Mouse (Mus musculus) spleen, postnatal 36 days (tissue): ENCODE results near the gene Cd2ap.
A peak's percentile ranks its signal among the peaks of the same experiment; 100 is the strongest.
"Not testable (repeated sequence)": the region's sequence is repeated elsewhere in the genome, so short reads cannot be mapped to it uniquely, and the experiment has no call there.

Source experiments
- DNase-seq, 2 experiments: peaks; one replicate each; pipeline ENCODE4 v3.0.0; 2022; ENCODE audit warnings: low spot score in 2 of 2, mixed read lengths in 1 of 2

The Cd2ap gene

GRCm38 (mm10) chr17:42876001-42876903 is at the start of gene Cd2ap:
Cd2ap (minus strand) TSS chr17:42876665.
- DNase-seq = peak; percentile 96 to 97

GRCm38 (mm10) chr17:42924731-42925130 is 48.3 kb upstream of the Cd2ap start:
- peak; percentile 36 to 41 for DNase-seq

GRCm38 (mm10) chr17:42918810-42919209 is 42.3 kb upstream of the Cd2ap start:
- no peak for DNase-seq

- no peak for DNase-seq
Measured at GRCm38 (mm10) chr17:42914726-42915125, 38.3 kb upstream of the Cd2ap start.

DNA sequence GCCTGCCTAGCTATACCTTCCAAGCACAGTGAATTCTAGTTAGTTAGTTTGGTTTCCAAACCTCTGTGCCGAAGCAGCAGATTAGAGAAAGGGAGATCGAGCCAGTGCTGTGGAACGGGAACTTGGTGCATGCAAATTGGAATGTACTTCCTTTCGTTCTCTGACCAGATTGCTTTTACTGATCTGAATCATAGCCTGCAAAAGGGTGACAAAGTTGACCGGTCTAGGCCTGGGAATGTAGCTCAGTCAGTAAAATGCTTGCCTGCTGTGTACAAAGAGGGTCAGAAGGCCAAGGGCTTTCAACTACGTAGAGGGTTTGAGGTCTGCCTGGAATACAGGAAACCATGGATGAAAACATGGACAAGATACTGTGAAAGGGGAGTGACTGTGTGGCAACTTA is 35.7 kb upstream of the Cd2ap start:
- peak in 1 of 2 experiments; percentile 7 for DNase-seq

- DNase-seq = peak in 1 of 2 experiments; percentile 5
Measured at GRCm38 (mm10) chr17:42910476-42910875, 34.0 kb upstream of the Cd2ap start.

- no peak for DNase-seq
Measured at GRCm38 (mm10) chr17:42909376-42909775, 32.9 kb upstream of the Cd2ap start.

DNA sequence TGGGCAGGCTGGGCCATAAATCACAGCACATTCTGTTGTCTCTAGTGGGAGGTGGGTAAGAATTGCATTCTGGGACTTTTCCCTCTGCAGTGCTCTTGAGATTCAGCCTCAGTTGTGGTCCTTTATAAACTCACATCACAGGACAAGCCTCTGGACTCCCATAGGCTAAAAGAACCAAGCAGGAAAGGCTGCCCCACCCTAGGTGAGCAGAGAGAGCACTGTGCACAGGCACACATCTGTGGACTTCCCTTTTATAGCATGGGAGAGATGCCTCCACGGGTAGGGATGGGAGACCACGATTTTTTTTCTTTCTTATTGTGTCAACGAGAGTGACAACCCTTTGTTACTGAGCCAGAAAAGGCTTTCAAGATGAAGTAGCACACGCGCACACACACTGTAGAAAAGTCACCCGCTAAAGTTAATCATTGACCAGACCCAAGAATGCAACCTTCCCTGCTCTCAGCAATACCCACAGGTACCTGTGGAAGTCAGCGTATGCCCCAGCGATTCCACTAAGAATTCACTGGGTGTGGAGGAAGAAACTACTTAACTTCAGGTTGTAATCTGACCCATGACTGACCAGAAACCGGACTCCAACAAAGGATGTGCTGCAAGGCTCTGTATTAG is 32.4 kb upstream of the Cd2ap start:
- no peak for DNase-seq

DNA sequence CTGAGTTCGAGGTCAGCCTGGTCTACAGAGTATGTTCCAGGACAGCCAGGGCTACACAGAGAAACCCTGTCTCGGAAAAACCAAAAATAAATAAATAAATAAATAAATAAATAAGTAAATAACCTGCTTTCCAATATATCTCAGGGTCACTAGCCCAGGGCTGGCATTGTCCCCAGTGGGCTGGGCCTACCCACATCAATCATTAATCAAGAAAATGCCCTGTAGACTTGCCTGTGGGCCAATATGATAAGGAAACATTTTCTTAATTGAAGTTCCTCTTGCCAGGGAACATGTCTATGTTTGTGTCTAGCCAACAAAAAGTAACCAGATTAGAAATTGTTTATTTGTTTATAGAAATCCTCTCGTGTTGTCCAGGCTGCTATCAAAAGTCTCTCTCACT is 31.7 kb upstream of the Cd2ap start:
- no peak for DNase-seq

DNA sequence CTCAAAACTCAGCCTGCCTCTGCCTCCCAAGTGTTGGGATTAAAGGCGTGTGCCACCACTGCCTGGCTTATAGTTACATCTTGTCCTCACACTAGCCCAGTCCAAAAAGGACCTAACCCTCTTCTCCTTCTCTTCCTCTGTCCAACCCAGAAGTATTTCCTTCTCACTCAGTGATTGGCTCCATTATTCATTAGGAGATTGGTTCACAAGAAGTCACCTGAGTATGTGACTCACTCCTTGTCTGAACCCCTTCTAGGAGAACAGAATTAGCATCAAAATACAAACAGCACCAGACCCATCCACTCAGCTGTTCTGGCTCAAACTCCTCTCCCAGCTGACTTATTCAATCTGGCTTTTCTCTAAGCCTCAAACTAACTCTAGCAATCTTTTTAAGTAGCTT is 30.0 kb upstream of the Cd2ap start:
- DNase-seq = not testable (repeated sequence)

DNA sequence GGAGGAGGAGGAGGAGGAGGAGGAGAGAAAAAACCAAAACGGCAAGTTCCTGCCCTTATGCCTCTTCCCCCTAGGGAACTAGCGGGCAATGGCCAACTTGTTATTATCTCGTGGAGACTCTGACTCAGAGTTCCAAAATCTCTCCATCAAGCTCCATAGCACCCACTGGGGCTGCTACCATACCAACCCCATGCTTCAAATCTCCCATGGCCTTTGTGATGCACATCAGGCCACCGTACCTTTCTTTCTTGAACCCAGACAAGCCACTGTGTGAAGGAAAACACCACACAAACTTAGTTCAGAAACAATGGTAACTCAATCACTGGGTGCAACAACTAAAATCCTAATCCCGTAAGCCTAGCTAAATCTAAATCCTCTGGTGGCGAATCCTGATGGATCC is 29.5 kb upstream of the Cd2ap start:
- DNase-seq = no peak

DNA sequence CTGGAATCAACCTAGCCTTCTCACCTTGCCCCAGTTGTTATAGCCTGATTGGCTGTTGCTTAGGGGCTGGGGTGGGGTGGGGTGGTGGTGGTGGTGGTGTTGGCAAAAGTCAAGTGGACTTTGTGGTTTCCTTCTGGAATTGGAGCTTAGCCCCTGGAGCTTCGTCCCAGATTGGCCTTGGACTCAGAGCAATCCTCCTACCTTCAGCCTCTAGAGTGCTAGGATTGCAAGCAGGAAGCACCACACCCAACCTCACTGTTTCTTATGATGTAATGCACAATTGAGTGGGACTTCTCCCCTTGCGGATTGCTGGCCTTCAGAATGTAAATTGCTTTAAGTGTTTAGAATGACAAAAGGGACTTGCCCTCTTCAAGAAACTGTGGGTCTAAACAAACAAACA is 24.3 kb upstream of the Cd2ap start:
- no peak for DNase-seq

DNA sequence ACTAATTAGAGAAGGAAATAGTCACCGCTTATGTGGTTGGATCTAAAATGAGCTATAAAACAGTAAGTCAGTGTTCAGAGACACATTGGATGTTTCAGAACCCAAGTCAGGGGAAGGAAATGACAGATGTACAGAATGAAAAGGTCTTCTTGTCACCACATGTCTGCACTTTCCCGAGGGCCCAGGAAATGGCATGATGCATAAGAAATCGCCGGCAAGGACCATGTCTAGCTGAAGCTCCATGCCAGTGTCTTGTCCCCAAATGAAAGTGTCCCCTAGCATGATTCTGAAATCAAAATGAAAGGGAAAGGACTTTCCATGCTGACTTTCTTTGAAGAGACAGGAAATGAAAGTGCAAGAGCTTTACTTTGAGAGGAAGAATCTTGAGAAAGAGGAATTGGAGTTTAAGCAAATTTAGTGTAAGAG is 10.8 kb upstream of the Cd2ap start:
- peak; percentile 10 to 48 for DNase-seq

DNA sequence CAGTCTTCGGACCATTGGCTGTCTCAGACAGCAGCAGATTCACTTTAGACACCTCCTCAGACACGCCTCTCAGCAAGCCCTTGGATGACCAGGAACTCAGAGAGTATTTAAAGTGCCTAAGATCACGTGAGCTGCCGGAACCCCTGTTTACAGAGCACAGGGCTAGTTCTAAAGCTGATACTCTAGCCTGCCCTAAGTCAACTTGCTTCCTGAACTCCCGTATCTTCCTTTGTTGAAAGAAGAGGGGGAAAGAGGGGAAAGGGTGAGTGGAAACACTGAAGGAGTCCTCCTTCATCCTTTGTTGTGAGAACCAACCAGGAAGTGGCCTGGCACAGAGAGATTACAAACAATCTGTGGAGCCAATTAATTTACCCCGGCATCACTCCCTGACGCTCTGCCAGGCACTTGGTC is 8.6 kb upstream of the Cd2ap start:
- no peak for DNase-seq

GRCm38 (mm10) chr17:42884382-42884781 is 7.9 kb upstream of the Cd2ap start:
- DNase-seq = no peak

DNA sequence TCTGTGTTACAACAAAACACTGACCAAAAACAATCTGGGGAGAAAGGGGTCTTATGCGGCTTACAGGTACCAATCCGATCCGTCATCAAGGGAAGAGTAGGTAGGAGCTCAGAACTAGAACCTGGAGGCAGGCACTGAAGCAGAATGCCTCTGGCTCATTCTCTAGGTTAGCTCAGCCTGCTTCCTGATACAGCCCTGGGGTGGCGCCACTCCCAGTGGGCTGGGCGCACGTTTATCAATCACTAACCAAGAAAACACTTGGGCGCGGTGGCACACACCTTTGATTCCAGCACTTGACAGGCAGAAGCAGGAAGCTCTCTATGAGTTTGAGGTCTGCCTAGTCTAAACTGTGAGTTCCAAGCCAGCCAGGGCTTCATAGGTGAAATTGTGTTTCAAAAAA is 7.3 kb upstream of the Cd2ap start:
- peak; percentile 43 to 63 for DNase-seq

DNA sequence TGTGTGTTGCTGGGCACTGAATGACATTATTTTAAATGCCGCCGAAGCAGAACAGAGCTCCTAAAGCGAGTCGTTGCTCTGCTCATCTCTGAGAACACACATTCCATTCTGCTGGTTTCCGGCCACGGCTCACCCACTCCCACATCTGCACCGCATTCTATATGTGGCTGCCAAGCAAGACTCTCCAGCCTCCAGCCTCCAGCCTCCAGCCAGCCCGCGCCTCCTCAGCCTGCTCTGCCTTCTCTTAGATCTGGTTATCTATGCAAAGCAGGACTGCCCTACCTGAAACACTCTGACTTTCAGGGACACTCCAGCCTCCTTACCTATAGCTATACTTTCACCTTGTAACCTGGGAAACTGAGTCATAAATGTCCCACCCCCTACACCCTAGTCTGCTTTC is 6.8 kb upstream of the Cd2ap start:
- DNase-seq = peak; percentile 10 to 35

GRCm38 (mm10) chr17:42882873-42883272 is 6.4 kb upstream of the Cd2ap start:
- DNase-seq = peak in 1 of 2 experiments; percentile 35

- DNase-seq = no peak
Measured at GRCm38 (mm10) chr17:42876904-42877425, 500 bp upstream of the Cd2ap start.

- peak; percentile 20 to 40 for DNase-seq
Measured at GRCm38 (mm10) chr17:42875571-42876000, 879 bp downstream of the Cd2ap start.

DNA sequence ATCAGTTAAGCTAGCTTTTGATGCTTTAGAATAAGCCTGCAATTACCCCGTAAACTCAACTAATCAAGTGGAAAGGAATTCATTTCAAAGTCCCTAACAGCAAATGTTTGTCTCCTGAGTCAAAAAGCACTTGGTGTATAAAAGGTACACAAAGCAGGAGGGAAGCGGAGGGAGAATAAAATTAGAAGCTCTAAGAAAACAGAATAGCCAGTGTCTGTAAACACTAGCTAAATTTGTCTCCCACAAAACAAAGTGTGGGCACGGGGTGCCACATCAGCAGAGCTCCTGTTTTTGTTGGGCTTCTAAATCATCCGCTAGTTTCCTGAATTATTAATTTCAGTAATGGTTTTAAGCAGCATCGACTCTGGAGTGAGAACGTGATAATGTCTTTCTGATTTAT is 1.4 kb downstream of the Cd2ap start:
- DNase-seq = no peak

DNA sequence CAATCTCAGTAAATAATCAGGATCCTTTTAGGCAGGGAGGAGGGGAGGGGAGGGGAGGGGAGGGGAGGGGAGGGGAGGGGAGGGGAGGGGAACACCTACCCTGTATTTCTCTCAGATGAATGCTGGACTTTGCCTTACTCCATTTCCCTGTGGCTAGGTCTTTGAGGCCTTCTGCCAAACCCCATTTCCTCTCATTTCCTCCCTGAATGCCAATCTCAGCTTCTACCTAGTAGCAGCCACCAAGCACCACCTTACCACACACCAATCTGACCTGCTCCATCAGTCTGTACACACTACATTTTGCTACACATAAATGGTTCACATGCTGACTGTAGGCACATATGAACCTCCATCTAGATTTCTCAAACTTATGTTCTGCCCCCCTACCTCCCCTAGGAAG is 6.0 kb downstream of the Cd2ap start:
- no peak for DNase-seq

DNA sequence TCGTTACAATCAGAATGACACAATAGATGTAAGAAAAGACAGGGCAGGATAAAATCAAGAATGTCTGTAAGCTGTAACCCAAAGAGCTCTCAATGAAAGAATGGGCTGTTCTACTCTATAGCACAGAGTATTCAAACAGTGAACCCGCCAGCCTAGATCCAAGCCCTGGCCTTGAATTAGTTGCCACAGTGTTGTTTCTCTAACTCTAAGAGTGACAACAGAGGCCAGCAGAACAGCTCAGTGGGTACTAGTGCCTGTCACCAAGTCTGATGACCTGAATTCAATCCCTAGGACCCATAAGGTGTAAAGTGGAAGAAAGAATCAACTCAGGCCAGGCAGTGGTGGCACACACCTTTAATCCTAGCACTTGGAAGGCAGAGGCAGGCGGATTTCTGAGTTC is 13.3 kb downstream of the Cd2ap start:
- DNase-seq = no peak
